Mouse (Mus musculus): ENCODE measurements around the gene Arih1. TPM values are rescaled to one million over a fixed set of nuclear protein-coding genes. Genes with fewer than 3 reads are reported as not detected.

Arih1 gene
- polyA plus RNA-seq, 1 experiment from 2014 or later, result 7.0 TPM

- H3K4me2 ChIP-seq (replicated peaks; ENCODE audit: low read depth, low read length), result peak overlapping the region; percentile 58
- H3K9ac ChIP-seq (replicated peaks; ENCODE audit: low read depth), result peak overlapping the region; percentile 95; the same call in 1 of the 2 replicates
- TF ChIP-seq CTCF (IDR thresholded peaks at IDR 0.05) (no peak), EP300 (IDR thresholded peaks at IDR 0.05) (no peak)
- no peaks in the 10 kb centered on the region for H3K36me3 ChIP-seq (ENCODE audit: insufficient read depth, low read length)
- H3K4me1 ChIP-seq (ENCODE audit: insufficient read depth, low read depth, low read length), result no peaks in the 10 kb centered on the region; the same call in 1 of the 2 replicates
- no peak for ATAC-seq
- H3K9me3 ChIP-seq (ENCODE audit: low read length), result no peaks in the 10 kb centered on the region
- peak; percentile 35 for DNase-seq (ENCODE audit: low spot score)
- H3K27me3 ChIP-seq (replicated peaks; ENCODE audit: insufficient read depth, low read length), result no peaks in the 10 kb centered on the region
- H3K4me3 ChIP-seq (ENCODE audit: low read depth, low read length), result peak overlapping the region; percentile 96
- H3K27ac ChIP-seq (ENCODE audit: low read length), result peak overlapping the region; percentile 99
Observed at GRCm38 (mm10) chr9:59487331-59487730, 913 bp upstream of the Arih1 start.

GRCm38 (mm10) chr9:59486076-59486518, 321 bp downstream of the Arih1 start:
- no peaks in the 10 kb centered on the region for H3K36me3 ChIP-seq (ENCODE audit: insufficient read depth, low read length)
- DNase-seq (ENCODE audit: low spot score) (no peak), ATAC-seq (peak; percentile 75)
- WGBS, result under 1% methylated on average over 34 of the region's 71 CpGs
- TF ChIP-seq EP300 (IDR thresholded peaks at IDR 0.05), result no peak
- no peak for TF ChIP-seq CTCF (IDR thresholded peaks at IDR 0.05)
- no peaks in the 10 kb centered on the region for H3K9me3 ChIP-seq (ENCODE audit: low read length)
- H3K27ac ChIP-seq (ENCODE audit: low read length), result peak overlapping the region; percentile 99
- H3K27me3 ChIP-seq (replicated peaks; ENCODE audit: insufficient read depth, low read length), result no peaks in the 10 kb centered on the region
- H3K4me3 ChIP-seq (ENCODE audit: low read depth, low read length), result peak overlapping the region; percentile 96
- H3K9ac ChIP-seq (replicated peaks; ENCODE audit: low read depth), result peak overlapping the region; percentile 95
- H3K4me1 ChIP-seq (ENCODE audit: insufficient read depth, low read depth, low read length), result no peaks in the 10 kb centered on the region; the same call in 1 of the 2 replicates
- H3K4me2 ChIP-seq (replicated peaks; ENCODE audit: low read depth, low read length), result peak overlapping the region; percentile 73

GRCm38 (mm10) chr9:59485511-59486075, 825 bp downstream of the Arih1 start:
- H3K36me3 ChIP-seq (ENCODE audit: insufficient read depth, low read length), result no peaks in the 10 kb centered on the region
- no peaks in the 10 kb centered on the region for H3K9me3 ChIP-seq (ENCODE audit: low read length)
- H3K27ac ChIP-seq (ENCODE audit: low read length), result peak overlapping the region; percentile 99
- peak; percentile 48 for TF ChIP-seq CTCF (IDR thresholded peaks at IDR 0.05)
- TF ChIP-seq EP300 (IDR thresholded peaks at IDR 0.05), result no peak
- H3K27me3 ChIP-seq (replicated peaks; ENCODE audit: insufficient read depth, low read length), result no peaks in the 10 kb centered on the region
- H3K4me1 ChIP-seq (ENCODE audit: insufficient read depth, low read depth, low read length), result no peaks in the 10 kb centered on the region; the same call in 1 of the 2 replicates
- H3K9ac ChIP-seq (replicated peaks; ENCODE audit: low read depth), result peak overlapping the region; percentile 95
- ATAC-seq (peak; percentile 44), DNase-seq (ENCODE audit: low spot score) (peak; percentile 82)
- H3K4me3 ChIP-seq (ENCODE audit: low read depth, low read length), result peak overlapping the region; percentile 96
- peak overlapping the region; percentile 73 for H3K4me2 ChIP-seq (replicated peaks; ENCODE audit: low read depth, low read length)
- WGBS, result 2% methylated on average over 33 of the region's 34 CpGs

- Histone ChIP-seq H3K9me3 (ENCODE audit: low read length) (no peaks in the 10 kb centered on the region), H3K4me1 (ENCODE audit: insufficient read depth, low read depth, low read length) (no peaks in the 10 kb centered on the region; the same call in 1 of the 2 replicates), H3K36me3 (ENCODE audit: insufficient read depth, low read length) (no peaks in the 10 kb centered on the region), H3K9ac (replicated peaks; ENCODE audit: low read depth) (peak overlapping the region; percentile 95; the same call in 1 of the 2 replicates), H3K4me2 (replicated peaks; ENCODE audit: low read depth, low read length) (peak overlapping the region; percentile 73), H3K27ac (ENCODE audit: low read length) (no peak overlapping the region), H3K27me3 (replicated peaks; ENCODE audit: insufficient read depth, low read length) (no peaks in the 10 kb centered on the region), H3K4me3 (ENCODE audit: low read depth, low read length) (peak overlapping the region; percentile 96)
- TF ChIP-seq EP300 (IDR thresholded peaks at IDR 0.05) (no peak), CTCF (IDR thresholded peaks at IDR 0.05) (no peak)
- ATAC-seq (no peak), DNase-seq (ENCODE audit: low spot score) (no peak)
- WGBS, result 6% methylated on average over 7 of the region's 7 CpGs
Observed at GRCm38 (mm10) chr9:59484760-59485159, 1.7 kb downstream of the Arih1 start.

- H3K4me2 ChIP-seq (replicated peaks; ENCODE audit: low read depth, low read length), result no peak overlapping the region
- peak; percentile 44 for DNase-seq (ENCODE audit: low spot score)
Observed at GRCm38 (mm10) chr9:59482419-59482818, 4.0 kb downstream of the Arih1 start.

GRCm38 (mm10) chr9:59476617-59477016, 9.8 kb downstream of the Arih1 start:
- Histone ChIP-seq H3K4me3 (ENCODE audit: low read depth, low read length) (no peak overlapping the region), H3K9ac (replicated peaks; ENCODE audit: low read depth) (no peak overlapping the region), H3K4me1 (ENCODE audit: insufficient read depth, low read depth, low read length) (peaks cover 11% of the 10 kb centered on the region), H3K27me3 (replicated peaks; ENCODE audit: insufficient read depth, low read length) (no peaks in the 10 kb centered on the region), H3K36me3 (ENCODE audit: insufficient read depth, low read length) (no peaks in the 10 kb centered on the region), H3K27ac (ENCODE audit: low read length) (no peak overlapping the region), H3K4me2 (replicated peaks; ENCODE audit: low read depth, low read length) (no peak overlapping the region), H3K9me3 (ENCODE audit: low read length) (no peaks in the 10 kb centered on the region)
- DNase-seq (ENCODE audit: low spot score) (no peak), ATAC-seq (no peak)
- TF ChIP-seq CTCF (IDR thresholded peaks at IDR 0.05), result no peak
- TF ChIP-seq EP300 (IDR thresholded peaks at IDR 0.05), result no peak
- WGBS, result 86% methylated on average over 2 of the region's 2 CpGs

More at GRCm38 (mm10) chr9:59482419-59482818, 4.0 kb downstream of the Arih1 start:
- Histone ChIP-seq H3K9me3 (ENCODE audit: low read length) (no peaks in the 10 kb centered on the region), H3K27me3 (replicated peaks; ENCODE audit: insufficient read depth, low read length) (no peaks in the 10 kb centered on the region), H3K4me1 (ENCODE audit: insufficient read depth, low read depth, low read length) (no peaks in the 10 kb centered on the region; the same call in 1 of the 2 replicates), H3K9ac (replicated peaks; ENCODE audit: low read depth) (no peak overlapping the region), H3K36me3 (ENCODE audit: insufficient read depth, low read length) (no peaks in the 10 kb centered on the region), H3K4me3 (ENCODE audit: low read depth, low read length) (no peak overlapping the region), H3K27ac (ENCODE audit: low read length) (no peak overlapping the region)
- peak; percentile 68 for TF ChIP-seq CTCF (IDR thresholded peaks at IDR 0.05)
- TF ChIP-seq EP300 (IDR thresholded peaks at IDR 0.05), result no peak
- no peak for ATAC-seq
- WGBS, result 23% methylated on average over 1 of the region's 1 CpGs
